ENCODE assay signal across 9 mouse cellular contexts in the genomic region with DNA sequence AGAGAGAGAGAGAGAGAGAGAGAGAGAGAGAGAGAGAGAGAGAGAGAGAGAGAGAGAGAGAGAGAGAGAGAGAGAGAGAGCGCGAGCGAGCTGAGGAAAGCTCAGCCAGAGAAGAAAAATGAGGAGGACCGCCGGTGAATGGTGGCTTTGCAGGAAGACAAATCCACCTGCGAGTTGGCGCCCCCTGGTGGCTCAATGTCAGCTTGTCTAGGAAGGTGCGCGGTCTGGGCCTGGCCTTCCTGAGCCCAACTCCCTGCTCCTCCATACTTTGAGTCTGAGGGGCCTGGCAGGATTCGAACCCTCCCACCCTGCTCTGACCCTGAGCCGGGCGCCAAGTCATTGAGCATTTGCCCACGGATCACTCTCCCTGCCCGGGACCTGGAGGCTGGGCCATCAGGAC. TPM values are rescaled to one million over a fixed set of nuclear protein-coding genes. Genes with fewer than 3 reads are reported as not detected.
DNase-seq lines count a peak whose midpoint lies in the region; ATAC-seq and TF ChIP-seq lines count a peak whose summit lies in the region.
"Had no signal": no experiment of that assay in that cellular context is flagged by ENCODE, and none has a peak within 500 bp of the region (broad histone marks: within the 10 kb centered on the region; RNA-seq: fewer than 3 reads in every experiment).

No protein-coding gene starts in this region.

- TF ChIP-seq CTCF in stomach, postnatal 0 days (IDR thresholded peaks at IDR 0.05; ENCODE audit: low read depth): peak; percentile 87

- ATAC-seq in heart, embryonic 14.5 days (ENCODE audit: insufficient number of reproducible peaks, insufficient read depth, low FRiP score, low read depth): no peak
- ATAC-seq in liver, embryonic 13.5 days (ENCODE audit: low read depth): no peak
- peak; percentile 65; the same call in 1 of the 2 replicates for ATAC-seq in neural tube, embryonic 12.5 days (ENCODE audit: low FRiP score, low read depth)
- ATAC-seq in stomach, postnatal 0 days (ENCODE audit: low FRiP score, low TSS enrichment): peak; percentile 65

- 11% methylated on average over 14 of the region's 14 CpGs for WGBS in forebrain, embryonic 10.5 days
- WGBS in heart, embryonic 14.5 days: 5% methylated on average over 14 of the region's 14 CpGs
- 4% methylated on average over 14 of the region's 14 CpGs for WGBS in liver, embryonic 13.5 days (ENCODE audit: insufficient replicate concordance)
- 5% methylated on average over 14 of the region's 14 CpGs for WGBS in neural tube, embryonic 12.5 days
- WGBS in stomach, postnatal 0 days: 6% methylated on average over 14 of the region's 14 CpGs

- peak overlapping the region; percentile 65 for H3K4me2 ChIP-seq in heart, embryonic 14.5 days (ENCODE audit: low read length)
- H3K4me2 ChIP-seq in liver, embryonic 13.5 days: peak overlapping the region; percentile 38; the same call in 1 of the 2 replicates
- peak overlapping the region; percentile 68 for H3K4me2 ChIP-seq in neural tube, embryonic 12.5 days (replicated peaks)
- H3K4me2 ChIP-seq in stomach, postnatal 0 days (replicated peaks; ENCODE audit: low read depth): peak overlapping the region; percentile 51

- peaks cover 50% of the 10 kb centered on the region for H3K4me1 ChIP-seq in forebrain, embryonic 10.5 days
- H3K4me1 ChIP-seq in heart, embryonic 14.5 days (ENCODE audit: control insufficient read depth in 2 of 2, insufficient read depth in 2 of 2, low read length in 2 of 2): peaks cover 0 to 13% of the 10 kb centered on the region in 2 experiments; a peak in 2 of 4 replicates
- peaks cover 6% of the 10 kb centered on the region for H3K4me1 ChIP-seq in liver, embryonic 13.5 days (replicated peaks)
- H3K4me1 ChIP-seq in neural tube, embryonic 12.5 days: peaks cover 22% of the 10 kb centered on the region
- H3K4me1 ChIP-seq in stomach, postnatal 0 days (replicated peaks; ENCODE audit: control insufficient read depth, insufficient read depth): no peaks in the 10 kb centered on the region; the same call in 1 of the 2 replicates

- peaks cover 84% of the 10 kb centered on the region for H3K27me3 ChIP-seq in forebrain, embryonic 10.5 days (ENCODE audit: poor library complexity, severe bottlenecking)
- peaks cover 81% of the 10 kb centered on the region for H3K27me3 ChIP-seq in heart, embryonic 14.5 days (ENCODE audit: control insufficient read depth, insufficient read depth, low read length)
- H3K27me3 ChIP-seq in liver, embryonic 13.5 days: peaks cover 88% of the 10 kb centered on the region
- H3K27me3 ChIP-seq in neural tube, embryonic 12.5 days (replicated peaks): peaks cover 64% of the 10 kb centered on the region
- peaks cover 33% of the 10 kb centered on the region for H3K27me3 ChIP-seq in stomach, postnatal 0 days (ENCODE audit: control insufficient read depth, insufficient read depth, low read length)

- peaks cover 16% of the 10 kb centered on the region for H3K36me3 ChIP-seq in forebrain, embryonic 10.5 days (replicated peaks)
- H3K36me3 ChIP-seq in heart, embryonic 14.5 days (ENCODE audit: control insufficient read depth, insufficient read depth, low read length): no peaks in the 10 kb centered on the region
- no peaks in the 10 kb centered on the region for H3K36me3 ChIP-seq in liver, embryonic 13.5 days
- 0 out of 2 replicates have a peak, but pooled peaks cover 2% of the 10 kb centered on the region for H3K36me3 ChIP-seq in neural tube, embryonic 12.5 days
- H3K36me3 ChIP-seq in stomach, postnatal 0 days (ENCODE audit: control insufficient read depth, insufficient read depth, low read length): no peaks in the 10 kb centered on the region

- TF ChIP-seq EP300 in stomach, postnatal 0 days (optimal IDR thresholded peaks at IDR 0.05): no peak

- DNase-seq in CD4-positive, CD25-positive, alpha-beta regulatory T cell, adult 2 months (ENCODE audit: low read depth, low spot score): peak; percentile 88
- DNase-seq in c-Kit-negative CD71-positive TER-119-positive erythroid progenitor cells, embryonic 14.5 days (ENCODE audit: low read depth, low spot score): peak; percentile 32
- peak; percentile 96 for DNase-seq in forebrain, embryonic 10.5 days (ENCODE audit: extremely low spot score, low spot score)
- peak; percentile 89 to 97 for DNase-seq in kidney, postnatal 25 days
- peak; percentile 58 for DNase-seq in liver, embryonic 13.5 days
- peak; percentile 93 for DNase-seq in stomach, postnatal 0 days (ENCODE audit: low spot score)

- no peak overlapping the region for H3K9ac ChIP-seq in heart, embryonic 14.5 days (ENCODE audit: low read length)
- H3K9ac ChIP-seq in liver, embryonic 13.5 days: no peak overlapping the region
- no peak overlapping the region for H3K9ac ChIP-seq in neural tube, embryonic 12.5 days
- H3K9ac ChIP-seq in stomach, postnatal 0 days (ENCODE audit: low read length): no peak overlapping the region

- peak overlapping the region; percentile 92 for H3K27ac ChIP-seq in forebrain, embryonic 10.5 days
- H3K27ac ChIP-seq in heart, embryonic 14.5 days (replicated peaks in 1 of 2; ENCODE audit: control insufficient read depth in 1 of 2, insufficient read depth in 1 of 2, low read depth in 2 of 2, low read length in 2 of 2): no peak overlapping the region
- no peak overlapping the region for H3K27ac ChIP-seq in liver, embryonic 13.5 days
- no peak overlapping the region for H3K27ac ChIP-seq in neural tube, embryonic 12.5 days
- H3K27ac ChIP-seq in stomach, postnatal 0 days (replicated peaks): no peak overlapping the region

- no peaks in the 10 kb centered on the region for H3K9me3 ChIP-seq in forebrain, embryonic 10.5 days
- H3K9me3 ChIP-seq in heart, embryonic 14.5 days (ENCODE audit: control insufficient read depth, low read length): no peaks in the 10 kb centered on the region
- no peaks in the 10 kb centered on the region for H3K9me3 ChIP-seq in liver, embryonic 13.5 days (replicated peaks)
- no peaks in the 10 kb centered on the region for H3K9me3 ChIP-seq in neural tube, embryonic 12.5 days
- no peaks in the 10 kb centered on the region for H3K9me3 ChIP-seq in stomach, postnatal 0 days (ENCODE audit: control insufficient read depth, low read length)

- peak overlapping the region; percentile 61 for H3K4me3 ChIP-seq in forebrain, embryonic 10.5 days
- peak overlapping the region; percentile 22 to 36 for H3K4me3 ChIP-seq in heart, embryonic 14.5 days (ENCODE audit: control insufficient read depth in 1 of 2, insufficient read depth in 1 of 2, low read depth in 1 of 2, low read length in 2 of 2)
- H3K4me3 ChIP-seq in liver, embryonic 13.5 days (replicated peaks): 0 out of 2 replicates have a peak overlapping the region, but pooled peaks have one; percentile 16
- peak overlapping the region; percentile 55 for H3K4me3 ChIP-seq in neural tube, embryonic 12.5 days
- H3K4me3 ChIP-seq in stomach, postnatal 0 days (ENCODE audit: low read depth, low read length): peak overlapping the region; percentile 29
- H3K4me3 ChIP-seq: erythroblast, embryonic 14.5 days had no signal

RNA-seq across cellular contexts. Expression of gene Lhx5, which starts 9.2 kb away (rescaled TPM):
- 21.3 and 24.8 TPM in 2 replicates for polyA plus RNA-seq in forebrain, embryonic 10.5 days (2016; fragmentation: Nextera tagmentation; extraction: Ambion mirVana)
- not detected in 2 replicates for polyA plus RNA-seq in heart, embryonic 14.5 days (2014; fragmentation: Nextera tagmentation; extraction: Ambion mirVana)
- polyA plus RNA-seq in liver, embryonic 13.5 days (2015; fragmentation: Nextera tagmentation; extraction: Ambion mirVana): not detected in 2 replicates
- 64.9 and 70.8 TPM in 2 replicates for polyA plus RNA-seq in neural tube, embryonic 12.5 days (2016; fragmentation: Nextera tagmentation; extraction: Ambion mirVana)
- 0.16 and 0.18 TPM in 2 replicates for polyA plus RNA-seq in stomach, postnatal 0 days (2015; fragmentation: Nextera tagmentation; extraction: Ambion mirVana)
- polyA plus RNA-seq: erythroblast, embryonic 14.5 days had no signal

RNA-seq across cellular contexts. Expression of gene Sdsl, which starts 31.9 kb away (rescaled TPM):
- 9.3 and 10.2 TPM in 2 replicates for polyA plus RNA-seq in forebrain, embryonic 10.5 days (2016; fragmentation: Nextera tagmentation; extraction: Ambion mirVana)
- 14.1 and 14.4 TPM in 2 replicates for polyA plus RNA-seq in heart, embryonic 14.5 days (2014; fragmentation: Nextera tagmentation; extraction: Ambion mirVana)
- 0.82 and 1.0 TPM in 2 replicates for polyA plus RNA-seq in liver, embryonic 13.5 days (2015; fragmentation: Nextera tagmentation; extraction: Ambion mirVana)
- 7.0 TPM in 2 replicates for polyA plus RNA-seq in neural tube, embryonic 12.5 days (2016; fragmentation: Nextera tagmentation; extraction: Ambion mirVana)
- 16.2 and 16.8 TPM in 2 replicates for polyA plus RNA-seq in stomach, postnatal 0 days (2015; fragmentation: Nextera tagmentation; extraction: Ambion mirVana)
- polyA plus RNA-seq: erythroblast, embryonic 14.5 days had no signal

RNA-seq across cellular contexts. Expression of gene Sds, which starts 35.6 kb away (rescaled TPM):
- not detected in 2 replicates for polyA plus RNA-seq in forebrain, embryonic 10.5 days (2016; fragmentation: Nextera tagmentation; extraction: Ambion mirVana)
- not detected in 2 replicates for polyA plus RNA-seq in heart, embryonic 14.5 days (2014; fragmentation: Nextera tagmentation; extraction: Ambion mirVana)
- not detected in 2 replicates for polyA plus RNA-seq in liver, embryonic 13.5 days (2015; fragmentation: Nextera tagmentation; extraction: Ambion mirVana)
- not detected in 2 replicates for polyA plus RNA-seq in neural tube, embryonic 12.5 days (2016; fragmentation: Nextera tagmentation; extraction: Ambion mirVana)
- not detected in 2 replicates for polyA plus RNA-seq in stomach, postnatal 0 days (2015; fragmentation: Nextera tagmentation; extraction: Ambion mirVana)
- polyA plus RNA-seq: erythroblast, embryonic 14.5 days had no signal

Comparison
In these comparisons a context has a peak if more than half of its experiments do, and no peak if none do; other contexts are left out.
1. DNase-seq: peak in every context shown above with its lines; median percentile 96 in forebrain, embryonic 10.5 days; 93 in kidney, postnatal 25 days; 93 in stomach, postnatal 0 days; 88 in CD4-positive, CD25-positive, alpha-beta regulatory T cell, adult 2 months; 58 in liver, embryonic 13.5 days; 32 in c-Kit-negative CD71-positive TER-119-positive erythroid progenitor cells, embryonic 14.5 days.
2. ATAC-seq: peak in neural tube, embryonic 12.5 days (single experiment) and stomach, postnatal 0 days (single experiment); none in heart, embryonic 14.5 days (single experiment) and liver, embryonic 13.5 days (single experiment).
3. RNA of gene Lhx5, which starts 9.2 kb away (polyA plus RNA-seq): 64.9 to 70.8 TPM in neural tube, embryonic 12.5 days and 21.3 to 24.8 TPM in forebrain, embryonic 10.5 days; 0.16 to 0.18 TPM in stomach, postnatal 0 days, not detected in liver, embryonic 13.5 days and not detected in heart, embryonic 14.5 days; every median in the first group is over 10 times any median in the second.
4. Peak in every context shown above with its lines, with median percentiles within 50 percentile points of each other: H3K4me3 ChIP-seq and H3K4me2 ChIP-seq.